Mouse (Mus musculus) spleen, adult 2 months (tissue): ENCODE data around the gene Zfp637.

Experiments
- CTCF ChIP-seq: fragments of 200-500 bp; IDR thresholded peaks from 2 replicates; pipeline ENCODE4 v1.5.1; 2011; ENCODE audit warnings: mild to moderate bottlenecking, inconsistent platforms; ENCODE audit not compliant: insufficient read depth, insufficient read length, insufficient replicate concordance; ENCODE audit errors: extremely low read depth
- POLR2A ChIP-seq: fragments of 200-500 bp; IDR thresholded peaks from 2 replicates; pipeline ENCODE4 v1.6.1; 2011; ENCODE audit warnings: low read depth, low read length, inconsistent platforms

GRCm38 (mm10) chr6:117893435-117893834 lies 52.5 kb downstream of the Zfp637 start:
- TF ChIP-seq POLR2A (no peak), CTCF (no peak)
